Mouse (Mus musculus) hindbrain, embryonic 10.5 days (tissue): ENCODE measurements around the gene Cant1. TPM values are rescaled to one million over a fixed set of nuclear protein-coding genes. Genes with fewer than 3 reads are reported as not detected.
A peak's percentile ranks its signal among the peaks of the same experiment; 100 is the strongest.

ENCODE experiments used
- DNase-seq: peaks from one replicate; pipeline ENCODE4 v3.0.0-alpha.2; 2017; ENCODE audit warnings: low spot score
- H3K27ac ChIP-seq: fragments of 300-500 bp; sonication (generic); 2 replicates; pipeline ENCODE4 v1.5.1; 2016; ENCODE audit warnings: mild to moderate bottlenecking, moderate library complexity
- H3K27me3 ChIP-seq: fragments of 300-500 bp; sonication (generic); 2 replicates; pipeline ENCODE4 v1.6.1; 2016; ENCODE audit warnings: mild to moderate bottlenecking; ENCODE audit not compliant: poor library complexity, insufficient read depth, severe bottlenecking
- H3K36me3 ChIP-seq: fragments of 300-500 bp; sonication (generic); 2 replicates; pipeline ENCODE4 v1.6.1; 2016; ENCODE audit warnings: mild to moderate bottlenecking, moderate library complexity
- H3K4me1 ChIP-seq: fragments of 300-500 bp; sonication (generic); replicated peaks from 2 replicates; pipeline ENCODE4 v1.6.1; 2016; ENCODE audit warnings: mild to moderate bottlenecking
- H3K4me3 ChIP-seq: fragments of 300-500 bp; sonication (generic); 2 replicates; pipeline ENCODE4 v1.5.1; 2016; ENCODE audit warnings: mild to moderate bottlenecking, moderate library complexity
- H3K9me3 ChIP-seq: fragments of 300-500 bp; sonication (generic); 2 replicates; pipeline ENCODE4 v1.6.1; 2016; ENCODE audit warnings: mild to moderate bottlenecking, moderate library complexity
- WGBS: fragments of 180-500 bp; shearing (Covaris S2); methylation state at CpG from one replicate; pipeline ENCODE4 v1.1.7; 2016; 5-methylcytosine and 5-hydroxymethylcytosine counted together
- polyA plus RNA-seq: library from polyadenylated mRNA; unstranded; fragments of >200 nt; fragmentation: Nextera tagmentation; extraction: Ambion mirVana; gene quantifications from 2 replicates; pipeline ENCODE4 v1.2.1, GENCODE M21; 2016

Cant1 gene
- polyA plus RNA-seq, 1 experiment from 2014 or later, result 31.1 TPM

GRCm38 (mm10) chr11:118427986-118428385, 9.1 kb upstream of the Cant1 start, which contains the start of gene C1qtnf1:
Gene C1qtnf1, plus strand, starts transcription at chr11:118428203.
- H3K27ac ChIP-seq, result peak within 1 kb of the TSS; percentile 67
- H3K27me3 ChIP-seq, result peaks cover 34% of the 10 kb centered on the region
- DNase-seq, result peak; percentile 20
- no peaks in the 10 kb centered on the region for H3K36me3 ChIP-seq
- H3K9me3 ChIP-seq, result no peaks in the 10 kb centered on the region
- 1% methylated on average over 8 of the region's 8 CpGs for WGBS
- peak within 1 kb of the TSS; percentile 38 for H3K4me3 ChIP-seq
- H3K4me1 ChIP-seq, result peaks cover 71% of the 10 kb centered on the region

- 39% methylated on average over 3 of the region's 3 CpGs for WGBS
- no peak overlapping the region for H3K4me3 ChIP-seq
- no peaks in the 10 kb centered on the region for H3K9me3 ChIP-seq
- peaks cover 71% of the 10 kb centered on the region for H3K4me1 ChIP-seq
- H3K27ac ChIP-seq, result peak overlapping the region; percentile 67; the same call in 1 of the 2 replicates
- H3K27me3 ChIP-seq, result peaks cover 34% of the 10 kb centered on the region
- no peak for DNase-seq
- no peaks in the 10 kb centered on the region for H3K36me3 ChIP-seq
Measured at GRCm38 (mm10) chr11:118427266-118427779, 8.4 kb upstream of the Cant1 start.

DNA sequence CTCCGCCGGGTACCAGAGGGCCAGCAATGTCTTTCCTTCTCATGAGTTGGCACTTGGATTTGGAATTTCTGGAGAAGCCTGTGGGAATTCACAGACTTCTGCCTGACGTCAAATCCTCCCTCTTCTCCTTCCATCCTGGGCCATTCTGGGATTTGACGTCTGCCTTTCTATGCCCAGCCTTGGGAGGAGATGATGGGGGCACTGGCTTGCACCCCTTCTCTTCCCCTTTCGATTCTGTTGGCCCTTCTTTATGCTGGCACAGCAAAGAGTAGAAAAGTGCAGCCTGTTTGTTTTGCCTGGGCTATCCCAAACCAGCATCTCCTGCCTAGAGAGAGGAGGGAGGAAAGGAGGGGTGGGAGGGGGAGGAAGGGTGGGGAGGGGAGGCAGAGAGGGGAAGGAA, 7.9 kb upstream of the Cant1 start:
- H3K9me3 ChIP-seq, result no peaks in the 10 kb centered on the region
- WGBS, result 69% methylated on average over 5 of the region's 5 CpGs
- H3K36me3 ChIP-seq, result no peaks in the 10 kb centered on the region
- no peak for DNase-seq
- peaks cover 34% of the 10 kb centered on the region for H3K27me3 ChIP-seq
- H3K27ac ChIP-seq, result 0 out of 2 replicates have a peak overlapping the region, but pooled peaks have one; percentile 24
- no peak overlapping the region for H3K4me3 ChIP-seq
- H3K4me1 ChIP-seq, result peaks cover 68% of the 10 kb centered on the region

GRCm38 (mm10) chr11:118424621-118425335, 5.9 kb upstream of the Cant1 start:
- 55% methylated on average over 13 of the region's 13 CpGs for WGBS
- Histone ChIP-seq H3K4me3 (no peak overlapping the region), H3K9me3 (no peaks in the 10 kb centered on the region), H3K27me3 (peaks cover 31% of the 10 kb centered on the region), H3K4me1 (peaks cover 58% of the 10 kb centered on the region), H3K36me3 (no peaks in the 10 kb centered on the region), H3K27ac (no peak overlapping the region)
- no peak for DNase-seq

DNA sequence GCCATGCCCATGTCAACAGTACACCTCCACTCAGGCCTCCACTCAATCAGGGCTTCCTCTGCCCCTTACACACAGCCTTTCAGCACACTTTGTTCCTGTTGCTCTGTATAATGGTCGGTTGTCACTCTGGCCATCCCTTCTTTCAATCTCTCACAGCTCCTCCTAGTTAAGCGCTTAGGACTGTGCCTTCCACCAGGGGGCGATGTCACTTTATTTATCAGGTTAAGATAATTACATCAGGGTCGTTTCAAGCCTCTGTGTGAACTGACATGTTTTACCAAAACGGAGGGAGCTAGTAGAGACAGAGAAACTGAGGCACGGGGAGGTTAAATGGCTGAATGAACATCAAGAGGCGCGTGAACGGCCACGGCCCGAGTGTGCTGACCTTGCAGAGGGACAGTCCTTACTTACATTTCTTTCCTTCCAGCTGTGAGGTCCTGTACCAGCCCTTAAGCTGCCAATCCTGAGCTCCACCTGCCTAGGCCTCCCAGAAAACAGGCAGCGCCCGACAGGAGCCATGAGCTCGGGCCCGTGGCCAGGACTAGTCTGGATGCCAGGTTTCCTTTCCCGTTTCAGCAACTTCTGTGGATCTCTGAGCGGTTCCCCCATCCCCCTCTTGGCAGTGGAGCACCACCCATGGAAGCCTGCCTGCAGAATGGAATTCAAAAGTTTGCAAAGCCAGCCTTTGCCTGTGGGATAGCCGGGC, 4.5 kb upstream of the Cant1 start:
- Histone ChIP-seq H3K4me1 (peaks cover 54% of the 10 kb centered on the region), H3K27me3 (peaks cover 20% of the 10 kb centered on the region), H3K27ac (no peak overlapping the region; the same call in 1 of the 2 replicates), H3K36me3 (no peaks in the 10 kb centered on the region), H3K9me3 (no peaks in the 10 kb centered on the region), H3K4me3 (peak overlapping the region; percentile 26)
- WGBS, result 8% methylated on average over 18 of the region's 18 CpGs
- peak; percentile 84 for DNase-seq

- H3K36me3 ChIP-seq, result peaks cover 22% of the 10 kb centered on the region
- no peaks in the 10 kb centered on the region for H3K27me3 ChIP-seq
- 81% methylated on average over 7 of the region's 7 CpGs for WGBS
- H3K9me3 ChIP-seq, result no peaks in the 10 kb centered on the region
- DNase-seq, result no peak
- H3K27ac ChIP-seq, result no peak overlapping the region
- H3K4me3 ChIP-seq, result no peak overlapping the region
- H3K4me1 ChIP-seq, result peaks cover 53% of the 10 kb centered on the region
Measured at GRCm38 (mm10) chr11:118420261-118420660, 1.4 kb upstream of the Cant1 start.

DNA sequence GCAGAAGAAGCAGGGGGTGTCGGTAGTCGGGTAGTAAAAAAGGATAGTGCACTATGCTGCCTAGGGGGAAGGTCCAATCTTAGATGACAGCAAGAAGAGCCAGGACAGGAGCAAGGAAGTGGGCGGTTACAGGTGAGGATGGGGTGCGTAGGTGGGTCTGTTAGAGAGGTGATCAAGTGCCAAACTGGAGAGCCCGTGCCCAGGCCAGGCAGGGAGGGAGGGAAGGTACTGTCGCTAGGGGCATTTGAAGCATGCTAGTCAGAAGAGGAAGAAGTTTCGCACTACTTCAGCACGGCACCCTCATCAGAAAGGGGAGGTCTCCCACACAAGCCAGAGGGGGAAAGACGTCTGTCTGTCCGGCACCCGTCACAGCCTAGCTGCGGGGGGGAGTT, 448 bp downstream of the Cant1 start:
- WGBS, result 5% methylated on average over 12 of the region's 12 CpGs
- no peaks in the 10 kb centered on the region for H3K9me3 ChIP-seq
- H3K4me1 ChIP-seq, result peaks cover 39% of the 10 kb centered on the region
- peaks cover 40% of the 10 kb centered on the region for H3K36me3 ChIP-seq
- peak overlapping the region; percentile 93 for H3K27ac ChIP-seq
- peak overlapping the region; percentile 93 for H3K4me3 ChIP-seq
- no peak for DNase-seq
- no peaks in the 10 kb centered on the region for H3K27me3 ChIP-seq

- H3K27me3 ChIP-seq, result no peaks in the 10 kb centered on the region
- H3K27ac ChIP-seq, result no peak overlapping the region
- peaks cover 35% of the 10 kb centered on the region for H3K4me1 ChIP-seq
- H3K36me3 ChIP-seq, result peaks cover 44% of the 10 kb centered on the region
- 94% methylated on average over 9 of the region's 9 CpGs for whole genome bisulfite sequencing
- H3K4me3 ChIP-seq, result peak overlapping the region; percentile 93
- H3K9me3 ChIP-seq, result no peaks in the 10 kb centered on the region
- DNase-seq, result no peak
Measured at GRCm38 (mm10) chr11:118417496-118417895, 1.4 kb downstream of the Cant1 start.

DNA sequence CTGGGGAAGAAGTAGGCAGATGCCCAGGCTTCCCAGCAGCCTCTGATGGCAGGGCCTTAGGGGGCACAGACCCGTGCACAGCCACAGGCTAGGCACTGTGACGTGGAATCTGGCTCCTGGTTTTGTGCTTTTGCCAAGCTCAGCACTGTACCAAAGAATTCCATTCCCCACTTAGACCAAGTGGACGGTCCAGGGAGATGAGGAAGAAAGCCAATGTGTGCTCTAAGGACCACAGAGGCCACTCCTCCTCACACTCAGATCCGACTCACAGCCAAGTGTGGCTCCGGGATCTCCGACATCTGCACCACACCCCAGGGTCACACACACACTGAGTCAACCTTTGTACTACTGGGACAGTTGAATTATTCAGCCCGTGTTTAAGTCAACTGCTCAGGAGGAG, 2.8 kb downstream of the Cant1 start:
- DNase-seq, result no peak
- Histone ChIP-seq H3K4me3 (no peak overlapping the region), H3K36me3 (peaks cover 58% of the 10 kb centered on the region), H3K27me3 (no peaks in the 10 kb centered on the region), H3K4me1 (peaks cover 35% of the 10 kb centered on the region), H3K9me3 (no peaks in the 10 kb centered on the region), H3K27ac (no peak overlapping the region)
- 83% methylated on average over 7 of the region's 7 CpGs for WGBS

- no peak for DNase-seq
- Histone ChIP-seq H3K9me3 (no peaks in the 10 kb centered on the region), H3K36me3 (peaks cover 62% of the 10 kb centered on the region), H3K27me3 (no peaks in the 10 kb centered on the region), H3K4me1 (peaks cover 35% of the 10 kb centered on the region), H3K27ac (no peak overlapping the region), H3K4me3 (no peak overlapping the region)
- 91% methylated on average over 6 of the region's 6 CpGs for WGBS
Measured at GRCm38 (mm10) chr11:118415630-118416029, 3.3 kb downstream of the Cant1 start.

DNA sequence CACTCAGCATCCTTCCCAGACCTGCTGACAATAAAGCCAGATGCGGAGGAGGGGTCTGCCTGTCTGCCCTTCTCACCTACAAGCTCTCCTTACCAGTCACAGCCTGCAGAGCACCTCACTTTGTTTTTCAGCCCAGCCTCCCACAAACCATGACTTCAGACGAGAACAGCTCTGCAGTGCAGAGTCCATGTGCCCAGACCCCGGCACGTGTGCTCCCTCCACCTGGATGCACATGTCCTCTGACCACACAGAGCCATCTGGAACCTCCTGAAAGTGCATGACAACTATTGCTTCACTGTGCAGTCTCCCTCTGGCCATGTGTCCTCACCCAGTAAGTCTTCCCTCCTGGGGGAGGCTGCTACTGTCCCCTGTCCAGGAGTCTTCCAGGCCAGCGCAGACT, 4.6 kb downstream of the Cant1 start:
- H3K36me3 ChIP-seq, result peaks cover 76% of the 10 kb centered on the region
- no peak overlapping the region for H3K27ac ChIP-seq
- 89% methylated on average over 5 of the region's 5 CpGs for WGBS

DNA sequence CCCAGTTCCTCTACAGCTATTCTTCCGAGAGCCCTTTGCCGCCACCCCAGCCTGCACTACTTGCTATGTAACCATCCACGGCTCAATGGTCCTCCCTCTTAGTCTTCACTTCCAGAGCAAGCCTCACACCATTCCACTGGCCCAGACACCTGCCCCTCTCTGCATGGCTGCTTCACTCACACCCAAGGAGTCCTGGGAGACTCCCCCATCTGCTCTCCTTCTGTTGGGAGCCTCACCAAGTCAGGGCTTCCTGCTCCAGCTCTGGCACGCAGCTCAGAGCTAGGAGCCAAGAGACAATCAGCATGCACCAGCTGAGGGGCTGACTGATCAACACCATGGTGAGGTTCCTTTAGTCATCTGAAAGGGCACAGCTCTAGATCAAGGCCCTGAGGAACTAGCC, 5.8 kb downstream of the Cant1 start:
- H3K27me3 ChIP-seq, result no peaks in the 10 kb centered on the region
- H3K4me3 ChIP-seq, result no peak overlapping the region
- no peak overlapping the region for H3K27ac ChIP-seq
- no peak for DNase-seq
- no peaks in the 10 kb centered on the region for H3K9me3 ChIP-seq
- WGBS, result 94% methylated on average over 4 of the region's 4 CpGs
- H3K36me3 ChIP-seq, result peaks cover 88% of the 10 kb centered on the region
- H3K4me1 ChIP-seq, result peaks cover 20% of the 10 kb centered on the region

More for the DNA sequence above, 4.6 kb downstream of the Cant1 start:
- no peak overlapping the region for H3K4me3 ChIP-seq
- no peaks in the 10 kb centered on the region for H3K9me3 ChIP-seq
- H3K4me1 ChIP-seq, result peaks cover 26% of the 10 kb centered on the region
- no peak for DNase-seq
- no peaks in the 10 kb centered on the region for H3K27me3 ChIP-seq

DNA sequence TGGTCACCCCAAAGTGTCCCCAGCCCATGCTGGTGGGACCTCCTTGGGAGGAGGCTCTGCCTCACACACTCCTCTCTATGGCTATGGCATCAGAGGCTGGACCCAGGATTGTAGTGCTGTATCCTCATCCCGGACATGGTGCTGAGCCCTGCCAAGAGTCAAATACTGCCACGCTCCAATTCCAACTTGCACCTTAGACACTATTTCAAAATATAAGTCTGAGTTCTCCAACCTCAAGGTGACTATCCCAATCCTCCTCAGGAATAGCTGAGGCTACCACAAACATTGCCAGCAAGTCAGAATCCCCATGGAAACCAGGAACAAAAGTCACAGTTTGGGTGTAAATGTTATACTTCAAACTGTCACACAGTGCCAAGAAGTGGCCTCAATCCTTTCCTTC, 6.3 kb downstream of the Cant1 start:
- Histone ChIP-seq H3K36me3 (peaks cover 93% of the 10 kb centered on the region), H3K27me3 (no peaks in the 10 kb centered on the region), H3K4me1 (peaks cover 16% of the 10 kb centered on the region), H3K9me3 (no peaks in the 10 kb centered on the region), H3K27ac (no peak overlapping the region), H3K4me3 (no peak overlapping the region)
- no peak for DNase-seq
- 92% methylated on average over 2 of the region's 2 CpGs for WGBS
